Mouse (Mus musculus): Measurements from ENCODE around the gene Col20a1. TPM values are rescaled to one million over a fixed set of nuclear protein-coding genes. Genes with fewer than 3 reads are reported as not detected.
A peak's percentile ranks its signal among the peaks of the same experiment; 100 is the strongest.

Gene Col20a1
- 0.10 and 0.16 TPM in 2 replicates for polyA plus RNA-seq (2014; fragmentation: Nextera tagmentation; extraction: Ambion mirVana)

GRCm38 (mm10) chr2:180986449-180986848 is at the start of gene Col20a1:
Gene Col20a1 (plus strand): TSS chr2:180986535.
- Histone ChIP-seq H3K4me3 (ENCODE audit: low read depth, low read length) (no peak within 1 kb of the TSS), H3K9ac (ENCODE audit: low read depth, low read length) (no peak within 1 kb of the TSS), H3K36me3 (ENCODE audit: control insufficient read depth, insufficient read depth, low read length) (peaks cover 9% of the 10 kb centered on the region; the same call in 1 of the 2 replicates), H3K27me3 (replicated peaks; ENCODE audit: control insufficient read depth, insufficient read depth, low read length) (no peaks in the 10 kb centered on the region), H3K4me2 (no peak within 1 kb of the TSS), H3K27ac (ENCODE audit: low read depth, low read length) (no peak within 1 kb of the TSS), H3K9me3 (ENCODE audit: control insufficient read depth, low read length) (no peaks in the 10 kb centered on the region), H3K4me1 (replicated peaks; ENCODE audit: control insufficient read depth, insufficient read depth, low read length) (no peaks in the 10 kb centered on the region)
- WGBS, result 60% methylated on average over 2 of the region's 2 CpGs
- no peak for ATAC-seq (replicated peaks; ENCODE audit: low FRiP score)
- DNase-seq (ENCODE audit: low spot score), result no peak

- H3K4me2 ChIP-seq, result no peak overlapping the region
- H3K27me3 ChIP-seq (replicated peaks; ENCODE audit: control insufficient read depth, insufficient read depth, low read length), result no peaks in the 10 kb centered on the region; the same call in 1 of the 2 replicates
- H3K36me3 ChIP-seq (ENCODE audit: control insufficient read depth, insufficient read depth, low read length), result no peaks in the 10 kb centered on the region
- H3K27ac ChIP-seq (ENCODE audit: low read depth, low read length), result no peak overlapping the region
- ATAC-seq (replicated peaks; ENCODE audit: low FRiP score) (no peak), DNase-seq (ENCODE audit: low spot score) (no peak)
- no peak overlapping the region for H3K4me3 ChIP-seq (ENCODE audit: low read depth, low read length)
- no peaks in the 10 kb centered on the region for H3K4me1 ChIP-seq (replicated peaks; ENCODE audit: control insufficient read depth, insufficient read depth, low read length)
- H3K9me3 ChIP-seq (ENCODE audit: control insufficient read depth, low read length), result no peaks in the 10 kb centered on the region
- no peak overlapping the region for H3K9ac ChIP-seq (ENCODE audit: low read depth, low read length)
Measured at GRCm38 (mm10) chr2:180940187-180940586, 46.1 kb upstream of the Col20a1 start.

GRCm38 (mm10) chr2:180941869-180942268 is 44.5 kb upstream of the Col20a1 start:
- no peak for DNase-seq (ENCODE audit: low spot score)
- no peak overlapping the region for H3K4me2 ChIP-seq
- H3K9me3 ChIP-seq (ENCODE audit: control insufficient read depth, low read length), result no peaks in the 10 kb centered on the region
- H3K9ac ChIP-seq (ENCODE audit: low read depth, low read length), result no peak overlapping the region
- no peaks in the 10 kb centered on the region for H3K36me3 ChIP-seq (ENCODE audit: control insufficient read depth, insufficient read depth, low read length)
- no peaks in the 10 kb centered on the region; the same call in 1 of the 2 replicates for H3K27me3 ChIP-seq (replicated peaks; ENCODE audit: control insufficient read depth, insufficient read depth, low read length)
- no peak overlapping the region for H3K27ac ChIP-seq (ENCODE audit: low read depth, low read length)
- ATAC-seq (replicated peaks; ENCODE audit: low FRiP score), result no peak
- H3K4me3 ChIP-seq (ENCODE audit: low read depth, low read length), result no peak overlapping the region
- H3K4me1 ChIP-seq (replicated peaks; ENCODE audit: control insufficient read depth, insufficient read depth, low read length), result no peaks in the 10 kb centered on the region

GRCm38 (mm10) chr2:180949947-180950346 is 36.4 kb upstream of the Col20a1 start:
- Histone ChIP-seq H3K4me3 (ENCODE audit: low read depth, low read length) (no peak overlapping the region), H3K4me2 (no peak overlapping the region), H3K9ac (ENCODE audit: low read depth, low read length) (no peak overlapping the region), H3K4me1 (replicated peaks; ENCODE audit: control insufficient read depth, insufficient read depth, low read length) (no peaks in the 10 kb centered on the region), H3K27me3 (replicated peaks; ENCODE audit: control insufficient read depth, insufficient read depth, low read length) (peaks cover 33% of the 10 kb centered on the region), H3K27ac (ENCODE audit: low read depth, low read length) (no peak overlapping the region), H3K9me3 (ENCODE audit: control insufficient read depth, low read length) (no peaks in the 10 kb centered on the region), H3K36me3 (ENCODE audit: control insufficient read depth, insufficient read depth, low read length) (no peaks in the 10 kb centered on the region)
- 43% methylated on average over 1 of the region's 1 CpGs for WGBS
- no peak for ATAC-seq (replicated peaks; ENCODE audit: low FRiP score)
- DNase-seq (ENCODE audit: low spot score), result no peak

- Histone ChIP-seq H3K27me3 (replicated peaks; ENCODE audit: control insufficient read depth, insufficient read depth, low read length) (peaks cover 49% of the 10 kb centered on the region), H3K4me3 (ENCODE audit: low read depth, low read length) (no peak overlapping the region), H3K36me3 (ENCODE audit: control insufficient read depth, insufficient read depth, low read length) (no peaks in the 10 kb centered on the region), H3K4me2 (no peak overlapping the region), H3K9ac (ENCODE audit: low read depth, low read length) (no peak overlapping the region), H3K27ac (ENCODE audit: low read depth, low read length) (no peak overlapping the region), H3K9me3 (ENCODE audit: control insufficient read depth, low read length) (no peaks in the 10 kb centered on the region), H3K4me1 (replicated peaks; ENCODE audit: control insufficient read depth, insufficient read depth, low read length) (no peaks in the 10 kb centered on the region)
- DNase-seq (ENCODE audit: low spot score) (no peak), ATAC-seq (replicated peaks; ENCODE audit: low FRiP score) (no peak)
- 29% methylated on average over 9 of the region's 9 CpGs for WGBS
Measured at GRCm38 (mm10) chr2:180952731-180953171, 33.6 kb upstream of the Col20a1 start.

GRCm38 (mm10) chr2:180953638-180954037 is 32.7 kb upstream of the Col20a1 start:
- Histone ChIP-seq H3K27me3 (replicated peaks; ENCODE audit: control insufficient read depth, insufficient read depth, low read length) (peaks cover 49% of the 10 kb centered on the region), H3K9me3 (ENCODE audit: control insufficient read depth, low read length) (no peaks in the 10 kb centered on the region), H3K4me1 (replicated peaks; ENCODE audit: control insufficient read depth, insufficient read depth, low read length) (no peaks in the 10 kb centered on the region), H3K9ac (ENCODE audit: low read depth, low read length) (no peak overlapping the region), H3K36me3 (ENCODE audit: control insufficient read depth, insufficient read depth, low read length) (no peaks in the 10 kb centered on the region), H3K27ac (ENCODE audit: low read depth, low read length) (no peak overlapping the region), H3K4me2 (peak overlapping the region; percentile 68), H3K4me3 (ENCODE audit: low read depth, low read length) (peak overlapping the region; percentile 38; the same call in 1 of the 2 replicates)
- ATAC-seq (replicated peaks; ENCODE audit: low FRiP score) (no peak), DNase-seq (ENCODE audit: low spot score) (no peak)
- 32% methylated on average over 2 of the region's 2 CpGs for WGBS

GRCm38 (mm10) chr2:180954061-180955047 is 32.0 kb upstream of the Col20a1 start, which contains the start of gene Nkain4:
Gene Nkain4 (minus strand): TSS chr2:180954699.
- peak within 1 kb of the TSS; percentile 68 for H3K4me2 ChIP-seq
- H3K4me3 ChIP-seq (ENCODE audit: low read depth, low read length), result peak within 1 kb of the TSS; percentile 38
- H3K36me3 ChIP-seq (ENCODE audit: control insufficient read depth, insufficient read depth, low read length), result no peaks in the 10 kb centered on the region
- no peak within 1 kb of the TSS for H3K27ac ChIP-seq (ENCODE audit: low read depth, low read length)
- no peak within 1 kb of the TSS for H3K9ac ChIP-seq (ENCODE audit: low read depth, low read length)
- peak; percentile 56 for DNase-seq (ENCODE audit: low spot score)
- no peaks in the 10 kb centered on the region for H3K4me1 ChIP-seq (replicated peaks; ENCODE audit: control insufficient read depth, insufficient read depth, low read length)
- 2% methylated on average over 52 of the region's 52 CpGs for WGBS
- peak; percentile 49 for ATAC-seq (replicated peaks; ENCODE audit: low FRiP score)
- H3K9me3 ChIP-seq (ENCODE audit: control insufficient read depth, low read length), result no peaks in the 10 kb centered on the region
- peaks cover 49% of the 10 kb centered on the region for H3K27me3 ChIP-seq (replicated peaks; ENCODE audit: control insufficient read depth, insufficient read depth, low read length)

GRCm38 (mm10) chr2:180959605-180960004 is 26.7 kb upstream of the Col20a1 start:
- no peak overlapping the region for H3K27ac ChIP-seq (ENCODE audit: low read depth, low read length)
- H3K9ac ChIP-seq (ENCODE audit: low read depth, low read length), result no peak overlapping the region
- ATAC-seq (replicated peaks; ENCODE audit: low FRiP score) (no peak), DNase-seq (ENCODE audit: low spot score) (no peak)
- 71% methylated on average over 7 of the region's 7 CpGs for WGBS
- H3K4me2 ChIP-seq, result no peak overlapping the region
- H3K36me3 ChIP-seq (ENCODE audit: control insufficient read depth, insufficient read depth, low read length), result no peaks in the 10 kb centered on the region
- no peaks in the 10 kb centered on the region for H3K9me3 ChIP-seq (ENCODE audit: control insufficient read depth, low read length)
- H3K4me3 ChIP-seq (ENCODE audit: low read depth, low read length), result no peak overlapping the region
- H3K27me3 ChIP-seq (replicated peaks; ENCODE audit: control insufficient read depth, insufficient read depth, low read length), result peaks cover 20% of the 10 kb centered on the region
- H3K4me1 ChIP-seq (replicated peaks; ENCODE audit: control insufficient read depth, insufficient read depth, low read length), result peaks cover 21% of the 10 kb centered on the region

Measured in liver, embryonic 11.5 days (tissue).